Mouse (Mus musculus): ENCODE data around the gene Trpm1. TPM values are rescaled to one million over a fixed set of nuclear protein-coding genes. Genes with fewer than 3 reads are reported as not detected.

The Trpm1 gene
- polyA plus RNA-seq, 1 experiment from 2014 or later = not detected

DNA sequence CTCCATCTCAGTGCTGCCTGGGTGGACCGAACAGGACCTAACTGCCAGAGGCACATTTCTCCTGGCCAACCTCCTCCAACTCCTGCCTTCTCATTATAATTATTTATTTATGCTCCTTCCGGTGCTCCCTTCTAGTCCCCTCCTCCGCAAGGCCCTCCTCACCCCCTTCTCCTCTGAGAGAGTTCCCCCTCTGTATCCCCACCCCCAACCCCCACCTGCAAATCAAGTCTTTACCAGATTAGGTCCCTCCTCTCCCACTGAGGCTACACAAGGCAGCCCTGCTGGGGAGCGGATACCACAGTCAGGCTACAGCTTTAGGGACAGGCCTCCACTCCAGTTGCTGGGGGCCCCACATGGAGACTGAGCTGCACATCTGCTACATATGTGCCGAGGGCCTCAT, 39.8 kb downstream of the Trpm1 start:
- Histone ChIP-seq H3K27ac (no peak overlapping the region), H3K79me2 (ENCODE audit: inconsistent target) (no peaks in the 10 kb centered on the region), H3K4me3 (ENCODE audit: inconsistent target) (no peak overlapping the region), H3K36me3 (ENCODE audit: inconsistent target) (no peaks in the 10 kb centered on the region)
- 100% methylated on average over 4 of the region's 5 CpGs for WGBS (ENCODE audit: missing documents)

DNA sequence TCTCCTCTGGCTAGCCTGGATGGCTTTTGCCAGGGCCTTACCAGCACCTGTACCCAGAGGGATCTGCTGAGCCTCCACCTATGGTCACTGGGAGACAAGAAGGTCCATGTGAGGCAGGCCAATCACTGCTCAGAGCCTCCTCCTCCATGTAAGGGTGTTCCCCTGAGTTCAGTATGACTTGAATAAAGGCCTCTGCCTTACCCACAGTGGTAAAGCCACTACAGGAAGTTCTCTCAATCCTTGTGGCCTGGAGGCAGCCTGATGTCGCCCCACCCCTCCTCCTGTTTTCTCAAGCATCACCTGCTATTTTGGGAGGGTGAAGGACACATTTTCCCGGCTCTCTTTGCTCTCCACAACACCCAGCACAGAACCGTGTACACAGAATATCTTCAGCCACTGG, 42.5 kb downstream of the Trpm1 start:
- no peak overlapping the region for H3K27ac ChIP-seq
- 29% methylated on average over 3 of the region's 3 CpGs for WGBS (ENCODE audit: missing documents)
- H3K79me2 ChIP-seq (ENCODE audit: inconsistent target) = no peaks in the 10 kb centered on the region
- H3K36me3 ChIP-seq (ENCODE audit: inconsistent target) = no peaks in the 10 kb centered on the region
- no peak overlapping the region for H3K4me3 ChIP-seq (ENCODE audit: inconsistent target)

DNA sequence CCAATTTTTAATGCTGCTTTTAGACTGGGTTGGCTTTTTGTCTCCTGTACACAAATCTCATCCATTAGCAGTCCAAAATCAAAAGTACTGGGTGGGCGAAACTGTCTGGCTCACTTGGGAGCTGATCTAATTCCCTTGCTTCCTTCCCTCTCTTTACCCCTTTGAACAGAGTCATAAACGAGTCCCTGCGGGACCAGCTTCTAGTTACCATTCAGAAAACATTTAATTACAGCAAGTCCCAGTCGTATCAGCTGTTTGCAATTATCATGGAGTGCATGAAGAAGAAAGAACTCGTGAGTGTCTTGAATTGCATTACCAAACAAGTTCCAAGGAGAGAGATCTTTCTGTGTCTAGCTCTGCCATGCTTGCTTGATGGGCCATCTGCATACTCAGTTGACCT, 55.1 kb downstream of the Trpm1 start:
- no peaks in the 10 kb centered on the region for H3K36me3 ChIP-seq (ENCODE audit: inconsistent target)

DNA sequence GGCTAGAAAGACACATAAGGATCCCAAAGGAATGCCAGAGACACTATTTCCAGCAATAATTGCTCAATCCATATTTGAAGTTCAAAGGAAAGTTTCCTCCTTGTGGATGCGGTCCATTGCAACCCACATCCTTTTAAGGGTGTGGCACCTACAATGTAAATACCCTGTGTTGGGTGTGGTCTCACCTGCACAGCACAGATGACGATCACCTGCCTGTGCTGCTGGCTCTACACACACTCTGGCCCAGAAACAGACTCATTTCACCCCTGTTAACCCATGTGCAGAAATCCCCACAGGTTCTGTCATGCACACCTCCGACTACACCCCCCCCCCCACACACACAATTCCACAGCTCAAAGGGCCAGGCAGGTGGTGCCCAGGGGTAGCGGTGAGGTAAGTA, 59.2 kb downstream of the Trpm1 start:
- no peak overlapping the region for H3K27ac ChIP-seq
- WGBS (ENCODE audit: missing documents) = 92% methylated on average over 4 of the region's 4 CpGs
- no peaks in the 10 kb centered on the region for H3K79me2 ChIP-seq (ENCODE audit: inconsistent target)
- H3K36me3 ChIP-seq (ENCODE audit: inconsistent target) = no peaks in the 10 kb centered on the region
- H3K4me3 ChIP-seq (ENCODE audit: inconsistent target) = no peak overlapping the region

More for the DNA sequence above, 55.1 kb downstream of the Trpm1 start:
- 77% methylated on average over 5 of the region's 5 CpGs for WGBS (ENCODE audit: missing documents)
- Histone ChIP-seq H3K27ac (no peak overlapping the region), H3K79me2 (ENCODE audit: inconsistent target) (no peaks in the 10 kb centered on the region), H3K4me3 (ENCODE audit: inconsistent target) (no peak overlapping the region)

DNA sequence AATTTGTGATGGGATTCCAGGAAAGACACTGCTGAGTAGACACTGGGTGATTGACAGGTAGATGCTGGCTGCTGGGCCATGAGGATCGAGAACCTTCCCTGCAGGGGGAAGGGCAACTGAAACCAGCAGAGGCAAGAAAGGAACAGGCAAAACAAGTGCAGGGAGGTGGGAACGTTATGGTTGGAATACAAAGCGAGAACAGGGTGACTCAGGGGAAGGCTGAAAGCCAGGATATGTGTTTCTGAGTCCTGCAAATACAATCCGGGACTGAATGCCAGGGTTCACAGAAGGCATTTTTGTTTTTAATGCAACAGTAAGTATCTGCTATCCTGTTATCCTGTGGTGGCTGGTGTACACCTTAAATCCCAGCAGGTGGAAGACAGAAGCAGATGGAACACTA, 60.4 kb downstream of the Trpm1 start:
- 89% methylated on average over 4 of the region's 4 CpGs for WGBS (ENCODE audit: missing documents)
- H3K36me3 ChIP-seq (ENCODE audit: inconsistent target) = no peaks in the 10 kb centered on the region
- H3K4me3 ChIP-seq (ENCODE audit: inconsistent target) = no peak overlapping the region

DNA sequence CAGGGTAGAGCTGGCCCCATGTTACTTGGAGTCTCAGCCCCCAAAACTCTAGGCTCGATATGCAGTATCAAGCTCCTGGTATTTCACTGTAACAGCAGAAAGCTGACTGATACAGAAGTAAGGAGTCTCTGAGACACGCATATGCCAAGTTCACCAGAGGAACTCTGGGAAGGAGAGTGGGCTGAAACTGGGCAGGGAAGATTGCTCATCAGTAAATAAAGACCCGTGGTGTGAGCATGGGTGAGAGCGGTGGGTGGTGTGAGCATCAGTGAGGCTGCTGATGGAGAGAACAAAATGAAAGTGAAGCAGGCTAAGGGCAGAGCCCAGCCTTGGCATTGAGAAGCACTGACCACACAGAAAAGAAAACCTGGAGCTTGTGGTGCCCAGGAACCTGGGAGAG, 62.0 kb downstream of the Trpm1 start:
- WGBS (ENCODE audit: missing documents) = 87% methylated on average over 4 of the region's 4 CpGs

More for the DNA sequence above, 60.4 kb downstream of the Trpm1 start:
- Histone ChIP-seq H3K79me2 (ENCODE audit: inconsistent target) (no peaks in the 10 kb centered on the region), H3K27ac (no peak overlapping the region)

DNA sequence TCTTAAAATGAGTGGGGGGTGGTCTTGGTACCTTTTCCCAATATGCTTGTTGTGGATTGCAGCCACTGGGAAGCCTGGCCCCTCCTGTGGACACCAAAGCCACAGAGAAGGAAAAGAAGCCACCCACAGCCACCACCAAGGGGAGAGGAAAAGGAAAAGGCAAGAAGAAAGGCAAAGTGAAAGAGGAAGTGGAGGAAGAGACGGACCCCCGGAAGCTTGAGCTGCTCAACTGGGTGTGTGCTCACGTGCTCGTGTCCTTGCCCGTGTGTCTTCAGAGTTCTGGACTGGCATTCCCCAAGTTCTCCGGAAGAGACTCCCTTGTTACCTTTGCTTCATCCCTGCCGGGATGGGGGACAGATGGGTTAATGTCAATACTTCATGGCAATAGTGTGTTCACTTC, 63.8 kb downstream of the Trpm1 start:
- WGBS (ENCODE audit: missing documents) = 39% methylated on average over 7 of the region's 7 CpGs
- H3K27ac ChIP-seq = no peak overlapping the region
- no peaks in the 10 kb centered on the region for H3K79me2 ChIP-seq (ENCODE audit: inconsistent target)
- no peak overlapping the region for H3K4me3 ChIP-seq (ENCODE audit: inconsistent target)
- H3K36me3 ChIP-seq (ENCODE audit: inconsistent target) = no peaks in the 10 kb centered on the region

More for the DNA sequence above, 62.0 kb downstream of the Trpm1 start:
- H3K27ac ChIP-seq = no peak overlapping the region
- no peaks in the 10 kb centered on the region for H3K79me2 ChIP-seq (ENCODE audit: inconsistent target)
- H3K36me3 ChIP-seq (ENCODE audit: inconsistent target) = no peaks in the 10 kb centered on the region
- no peak overlapping the region for H3K4me3 ChIP-seq (ENCODE audit: inconsistent target)

DNA sequence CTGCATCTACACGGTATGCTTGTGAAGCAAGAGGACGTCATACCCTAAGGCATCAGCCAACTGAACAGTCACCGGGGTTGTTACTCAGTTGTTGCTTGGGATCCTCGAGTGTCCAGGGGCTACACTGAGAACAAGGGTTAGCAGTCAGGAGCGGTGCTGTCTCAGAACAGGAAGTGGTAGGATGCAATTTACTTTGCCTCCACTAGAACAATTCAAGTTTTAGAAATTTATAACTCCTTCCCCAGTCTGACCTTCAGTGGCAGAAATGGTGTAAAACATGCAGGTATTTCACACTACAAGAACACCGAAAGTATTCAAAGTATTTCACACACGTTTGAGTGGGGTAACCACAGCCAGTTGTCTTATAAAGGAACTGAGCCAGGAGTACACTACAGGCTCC, 66.1 kb downstream of the Trpm1 start:
- Histone ChIP-seq H3K4me3 (ENCODE audit: inconsistent target) (no peak overlapping the region), H3K27ac (no peak overlapping the region), H3K36me3 (ENCODE audit: inconsistent target) (no peaks in the 10 kb centered on the region), H3K79me2 (ENCODE audit: inconsistent target) (no peaks in the 10 kb centered on the region)
- 55% methylated on average over 7 of the region's 7 CpGs for WGBS (ENCODE audit: missing documents)

DNA sequence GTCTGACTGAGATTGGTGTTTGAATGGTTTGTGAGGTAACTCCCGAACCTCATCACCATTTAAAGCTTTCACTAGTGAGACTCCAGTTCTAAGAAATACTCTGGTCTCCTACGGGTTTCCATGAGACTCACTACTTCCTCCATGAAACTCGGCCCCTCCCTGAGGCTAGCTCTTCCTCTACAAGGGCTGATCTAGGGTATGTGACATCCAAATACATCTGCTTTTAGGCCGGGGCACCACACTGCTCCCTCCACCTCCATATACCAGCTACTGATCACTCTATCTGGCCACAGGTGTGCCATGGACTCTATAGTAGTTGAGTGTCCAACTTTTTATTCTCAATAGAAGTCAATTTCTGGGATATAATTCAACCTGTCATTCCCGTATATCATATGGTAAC, 69.6 kb downstream of the Trpm1 start:
- Histone ChIP-seq H3K4me3 (ENCODE audit: inconsistent target) (no peak overlapping the region), H3K79me2 (ENCODE audit: inconsistent target) (no peaks in the 10 kb centered on the region), H3K36me3 (ENCODE audit: inconsistent target) (no peaks in the 10 kb centered on the region), H3K27ac (no peak overlapping the region)
- 61% methylated on average over 5 of the region's 5 CpGs for WGBS (ENCODE audit: missing documents)

DNA sequence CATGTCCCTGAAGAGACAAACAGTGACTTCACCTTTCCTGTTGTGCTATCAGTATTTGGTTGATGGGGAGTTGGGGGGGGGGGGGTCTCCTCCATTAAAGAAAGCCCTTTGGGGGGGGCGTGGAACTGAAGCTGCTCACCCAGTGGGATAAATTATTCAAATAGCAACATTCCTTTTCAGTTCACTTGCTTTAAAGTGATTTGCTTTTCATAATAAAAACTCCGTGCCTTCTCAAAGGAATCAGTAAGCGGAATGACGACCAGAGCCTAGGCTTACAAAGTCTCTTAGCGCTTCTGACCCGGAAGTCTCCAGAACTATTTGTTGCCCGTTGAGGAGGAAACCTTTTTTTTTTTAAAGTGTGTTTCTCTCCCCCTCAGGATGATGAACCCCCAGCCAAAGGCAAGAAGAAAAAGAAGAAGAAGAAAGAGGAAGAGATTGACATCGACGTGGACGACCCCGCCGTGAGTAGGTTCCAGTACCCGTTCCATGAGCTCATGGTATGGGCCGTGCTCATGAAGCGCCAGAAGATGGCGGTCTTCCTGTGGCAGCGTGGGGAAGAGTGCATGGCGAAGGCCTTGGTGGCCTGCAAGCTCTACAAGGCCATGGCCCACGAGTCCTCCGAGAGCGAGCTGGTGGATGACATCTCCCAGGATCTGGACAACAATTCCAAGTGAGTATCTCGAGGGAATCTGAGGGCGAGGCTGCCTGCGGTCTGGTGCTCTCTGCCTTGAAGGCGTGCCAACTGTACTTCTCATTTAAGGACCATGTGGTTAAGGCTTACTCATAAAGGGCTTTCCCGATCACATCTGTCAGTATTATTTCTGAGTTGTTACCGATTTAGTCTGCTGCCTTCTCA, 72.9 kb downstream of the Trpm1 start:
- WGBS (ENCODE audit: missing documents) = 89% methylated on average over 17 of the region's 27 CpGs
- Histone ChIP-seq H3K36me3 (ENCODE audit: inconsistent target) (no peaks in the 10 kb centered on the region), H3K4me3 (ENCODE audit: inconsistent target) (no peak overlapping the region), H3K79me2 (ENCODE audit: inconsistent target) (no peaks in the 10 kb centered on the region), H3K27ac (peak overlapping the region; percentile 49; the same call in 1 of the 2 replicates)

DNA sequence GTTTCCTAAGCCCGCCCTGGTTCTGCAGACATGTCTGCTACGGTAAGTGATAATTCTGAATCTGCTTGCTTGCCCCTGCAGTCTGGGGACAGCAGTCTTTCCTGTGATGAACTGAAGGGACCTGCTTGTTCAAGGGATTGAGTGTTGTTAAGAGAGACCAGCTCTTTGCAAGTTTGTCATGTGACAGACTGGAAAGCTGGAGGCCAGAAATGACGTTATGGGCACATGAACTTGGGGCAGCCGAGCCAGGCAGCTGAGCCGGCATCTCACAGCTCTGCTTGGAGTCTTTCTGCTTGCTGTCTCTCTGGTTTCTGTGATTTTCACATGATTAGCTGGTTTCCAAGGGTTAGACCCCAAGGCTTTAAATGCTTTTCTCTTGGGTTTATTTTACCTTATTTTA, 74.0 kb downstream of the Trpm1 start:
- WGBS (ENCODE audit: missing documents) = 92% methylated on average over 5 of the region's 5 CpGs
- H3K79me2 ChIP-seq (ENCODE audit: inconsistent target) = no peaks in the 10 kb centered on the region
- peak overlapping the region; percentile 49 for H3K27ac ChIP-seq
- no peaks in the 10 kb centered on the region for H3K36me3 ChIP-seq (ENCODE audit: inconsistent target)
- no peak overlapping the region for H3K4me3 ChIP-seq (ENCODE audit: inconsistent target)

DNA sequence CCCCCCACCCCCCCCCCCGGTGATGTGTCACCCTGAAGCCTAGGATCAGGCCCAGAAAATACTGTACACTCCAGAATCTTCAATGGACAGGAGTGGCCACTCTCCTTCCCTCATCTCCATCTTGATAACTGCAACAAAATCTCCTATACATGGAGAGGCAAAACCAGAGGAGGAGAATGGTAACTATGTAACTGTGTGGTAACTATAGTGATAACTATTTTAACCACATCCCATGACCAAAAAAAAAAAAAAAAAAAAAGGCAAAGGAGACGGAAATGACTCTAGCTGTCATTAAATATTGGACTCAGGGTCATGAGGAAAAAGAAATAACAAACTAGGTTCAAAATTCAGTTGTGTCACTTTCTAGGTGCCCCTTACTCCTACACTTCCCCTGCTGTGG, 74.7 kb downstream of the Trpm1 start:
- H3K27ac ChIP-seq = peak overlapping the region; percentile 8; the same call in 1 of the 2 replicates
- no peak overlapping the region for H3K4me3 ChIP-seq (ENCODE audit: inconsistent target)
- no peaks in the 10 kb centered on the region for H3K36me3 ChIP-seq (ENCODE audit: inconsistent target)
- 91% methylated on average over 2 of the region's 2 CpGs for WGBS (ENCODE audit: missing documents)
- H3K79me2 ChIP-seq (ENCODE audit: inconsistent target) = no peaks in the 10 kb centered on the region

DNA sequence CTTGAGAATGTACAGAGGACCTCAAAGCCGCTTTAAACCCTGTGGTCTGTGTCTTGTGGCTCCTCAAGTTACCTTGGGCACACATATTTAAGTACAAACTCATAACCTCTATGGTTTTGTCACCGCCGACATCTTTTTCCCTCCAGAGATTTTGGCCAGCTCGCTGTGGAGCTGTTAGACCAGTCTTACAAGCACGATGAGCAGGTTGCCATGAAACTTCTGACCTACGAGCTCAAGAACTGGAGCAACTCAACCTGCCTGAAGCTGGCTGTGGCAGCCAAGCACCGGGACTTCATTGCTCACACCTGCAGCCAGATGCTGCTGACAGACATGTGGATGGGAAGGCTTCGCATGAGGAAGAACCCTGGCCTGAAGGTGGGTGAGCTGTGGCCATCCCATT, 76.3 kb downstream of the Trpm1 start:
- Histone ChIP-seq H3K4me3 (ENCODE audit: inconsistent target) (no peak overlapping the region), H3K36me3 (ENCODE audit: inconsistent target) (no peaks in the 10 kb centered on the region), H3K27ac (no peak overlapping the region), H3K79me2 (ENCODE audit: inconsistent target) (no peaks in the 10 kb centered on the region)
- WGBS (ENCODE audit: missing documents) = 93% methylated on average over 8 of the region's 8 CpGs

DNA sequence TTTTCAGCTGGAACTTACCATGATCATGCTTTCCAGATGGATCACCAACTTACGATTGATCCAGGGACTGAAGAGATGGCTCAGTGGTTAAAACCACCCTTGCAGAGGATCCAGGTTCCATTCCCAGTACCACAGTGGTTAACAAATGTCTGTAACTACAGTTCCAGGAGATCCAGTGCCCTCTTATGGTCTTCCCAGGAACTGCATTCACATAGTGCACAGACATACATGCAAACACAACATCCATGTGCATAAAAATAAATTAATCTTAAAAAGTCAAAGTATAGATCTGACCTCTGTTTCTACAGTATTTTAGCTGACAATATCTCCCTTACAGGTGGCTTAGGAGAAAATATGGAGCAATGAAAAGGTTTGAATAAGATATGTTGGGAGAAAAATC, 77.4 kb downstream of the Trpm1 start:
- 100% methylated on average over 1 of the region's 1 CpGs for WGBS (ENCODE audit: missing documents)
- Histone ChIP-seq H3K4me3 (ENCODE audit: inconsistent target) (no peak overlapping the region), H3K79me2 (ENCODE audit: inconsistent target) (no peaks in the 10 kb centered on the region), H3K27ac (no peak overlapping the region), H3K36me3 (ENCODE audit: inconsistent target) (no peaks in the 10 kb centered on the region)

DNA sequence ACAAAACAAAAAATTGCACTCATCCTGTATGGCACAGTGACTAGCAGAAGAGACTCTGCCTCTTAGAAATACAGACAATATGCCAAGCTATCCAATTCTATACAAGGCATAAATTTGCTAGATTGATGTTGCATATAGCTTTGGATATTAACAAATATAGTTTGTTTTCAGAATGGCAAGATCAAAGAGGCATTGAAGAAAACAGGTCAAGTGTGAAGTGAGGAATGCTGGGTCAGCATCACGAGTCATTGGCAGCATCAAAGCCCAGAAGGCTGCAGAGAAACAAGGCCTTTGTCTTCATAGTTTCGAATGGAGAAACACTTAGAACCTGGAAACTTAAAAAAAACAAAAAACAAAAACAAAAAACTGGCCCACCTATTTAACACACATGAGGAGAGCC, 78.4 kb downstream of the Trpm1 start:
- H3K79me2 ChIP-seq (ENCODE audit: inconsistent target) = no peaks in the 10 kb centered on the region
- no peaks in the 10 kb centered on the region for H3K36me3 ChIP-seq (ENCODE audit: inconsistent target)
- no peak overlapping the region for H3K4me3 ChIP-seq (ENCODE audit: inconsistent target)
- H3K27ac ChIP-seq = no peak overlapping the region
- WGBS (ENCODE audit: missing documents) = 88% methylated on average over 2 of the region's 2 CpGs

Data from macrophage (primary cell).